Mouse (Mus musculus) kidney, postnatal 0 days (tissue): Measurements from ENCODE around the gene Fkbpl. TPM values are rescaled to one million over a fixed set of nuclear protein-coding genes. Genes with fewer than 3 reads are reported as not detected.

Experiments
- ATAC-seq: fragments of 200-750 bp; cut with Nextera tagmentation; replicated peaks from 2 replicates; pipeline ENCODE4 v1.8.0; 2017; ENCODE audit warnings: low read depth, moderate number of reproducible peaks, moderate TSS enrichment, moderate library complexity; ENCODE audit not compliant: low FRiP score
- DNase-seq: peaks from one replicate; pipeline ENCODE4 v3.0.0-alpha.2; 2016; ENCODE audit warnings: low spot score
- H3K27ac ChIP-seq: fragments of 300-500 bp; sonication (generic); 2 replicates; pipeline ENCODE4 v1.5.1; 2014; ENCODE audit warnings: mild to moderate bottlenecking
- H3K27me3 ChIP-seq: fragments of 300-500 bp; sonication (generic); 2 replicates; pipeline ENCODE4 v1.6.1; 2014; ENCODE audit warnings: low read length, mixed read lengths; ENCODE audit not compliant: insufficient read depth
- H3K36me3 ChIP-seq: fragments of 300-500 bp; sonication (generic); 2 replicates; pipeline ENCODE4 v1.6.1; 2014; ENCODE audit warnings: low read length, mixed read lengths; ENCODE audit not compliant: insufficient read depth
- H3K4me1 ChIP-seq: fragments of 300-500 bp; sonication (generic); replicated peaks from 2 replicates; pipeline ENCODE4 v1.6.1; 2014; ENCODE audit warnings: antibody characterized with exemption, low read length, mixed read lengths; ENCODE audit not compliant: insufficient read depth
- H3K4me2 ChIP-seq: fragments of 300-500 bp; sonication (generic); 2 replicates; pipeline ENCODE4 v1.6.1; 2014; ENCODE audit warnings: mild to moderate bottlenecking, low read length, moderate library complexity, mixed read lengths
- H3K4me3 ChIP-seq: fragments of 300-500 bp; sonication (generic); replicated peaks from 2 replicates; pipeline ENCODE4 v1.5.1; 2014; ENCODE audit warnings: low read depth, low read length
- H3K9ac ChIP-seq: fragments of 300-500 bp; sonication (generic); 2 replicates; pipeline ENCODE4 v1.6.1; 2014; ENCODE audit warnings: low read depth, low read length
- H3K9me3 ChIP-seq: fragments of 300-500 bp; sonication (generic); replicated peaks from 2 replicates; pipeline ENCODE4 v1.6.1; 2016; ENCODE audit warnings: low read length, inconsistent platforms, mixed read lengths
- CTCF ChIP-seq: IDR thresholded peaks from 2 replicates; pipeline ENCODE4 v1.5.1; 2016; ENCODE audit warnings: antibody characterized with exemption, low read depth, mild to moderate bottlenecking, moderate library complexity
- WGBS: fragments of 180-500 bp; shearing (Covaris S2); extraction: QIAGEN DNeasy Blood & Tissue Kit; methylation state at CpG from one replicate; pipeline ENCODE4 v1.1.7; 2014; 5-methylcytosine and 5-hydroxymethylcytosine counted together
- polyA plus RNA-seq: library from polyadenylated mRNA; unstranded; fragments of >200 nt; fragmentation: Nextera tagmentation; extraction: Ambion mirVana; gene quantifications from 2 replicates; pipeline ENCODE4 v1.2.1, GENCODE M21; 2015

Gene Fkbpl
- polyA plus RNA-seq, 1 experiment from 2014 or later, result 16.4 TPM

GRCm38 (mm10) chr17:34675205-34676092 is 30.9 kb downstream of the Fkbpl start:
- TF ChIP-seq CTCF, result no peak
- no peak overlapping the region for H3K9ac ChIP-seq
- peaks cover 38% of the 10 kb centered on the region for H3K27me3 ChIP-seq
- ATAC-seq (no peak), DNase-seq (no peak)
- H3K36me3 ChIP-seq, result no peaks in the 10 kb centered on the region
- H3K4me2 ChIP-seq, result no peak overlapping the region
- peaks cover 13% of the 10 kb centered on the region; the same call in 1 of the 2 replicates for H3K4me1 ChIP-seq
- H3K4me3 ChIP-seq, result no peak overlapping the region
- H3K27ac ChIP-seq, result no peak overlapping the region
- WGBS, result 62% methylated on average over 13 of the region's 13 CpGs
- H3K9me3 ChIP-seq, result no peaks in the 10 kb centered on the region

- no peak overlapping the region for H3K27ac ChIP-seq
- WGBS, result 71% methylated on average over 6 of the region's 6 CpGs
Measured at GRCm38 (mm10) chr17:34676093-34676460, 31.5 kb downstream of the Fkbpl start.

GRCm38 (mm10) chr17:34676671-34677070 is 32.1 kb downstream of the Fkbpl start:
- Histone ChIP-seq H3K36me3 (no peaks in the 10 kb centered on the region), H3K27ac (no peak overlapping the region), H3K9ac (no peak overlapping the region), H3K4me1 (peaks cover 9% of the 10 kb centered on the region; the same call in 1 of the 2 replicates), H3K9me3 (no peaks in the 10 kb centered on the region), H3K4me2 (no peak overlapping the region), H3K27me3 (peaks cover 31% of the 10 kb centered on the region), H3K4me3 (no peak overlapping the region)
- no peak for TF ChIP-seq CTCF
- DNase-seq (no peak), ATAC-seq (no peak)
- 74% methylated on average over 12 of the region's 12 CpGs for WGBS

More at GRCm38 (mm10) chr17:34676093-34676460, 31.5 kb downstream of the Fkbpl start:
- H3K9ac ChIP-seq, result no peak overlapping the region
- no peak for TF ChIP-seq CTCF
- no peaks in the 10 kb centered on the region for H3K9me3 ChIP-seq
- DNase-seq (no peak), ATAC-seq (no peak)
- no peaks in the 10 kb centered on the region for H3K36me3 ChIP-seq
- peaks cover 12% of the 10 kb centered on the region; the same call in 1 of the 2 replicates for H3K4me1 ChIP-seq
- no peak overlapping the region for H3K4me3 ChIP-seq
- no peak overlapping the region for H3K4me2 ChIP-seq
- H3K27me3 ChIP-seq, result peaks cover 35% of the 10 kb centered on the region

GRCm38 (mm10) chr17:34680191-34680590 is 35.6 kb downstream of the Fkbpl start:
- 89% methylated on average over 26 of the region's 26 CpGs for WGBS
- H3K36me3 ChIP-seq, result no peaks in the 10 kb centered on the region
- no peak overlapping the region for H3K4me3 ChIP-seq
- no peak overlapping the region for H3K27ac ChIP-seq
- DNase-seq (no peak), ATAC-seq (no peak)
- no peak for TF ChIP-seq CTCF
- H3K4me2 ChIP-seq, result no peak overlapping the region
- H3K9ac ChIP-seq, result no peak overlapping the region
- peaks cover 9% of the 10 kb centered on the region; the same call in 1 of the 2 replicates for H3K27me3 ChIP-seq
- H3K9me3 ChIP-seq, result no peaks in the 10 kb centered on the region
- H3K4me1 ChIP-seq, result 0 out of 2 replicates have a peak, but pooled peaks cover 5% of the 10 kb centered on the region

- no peak overlapping the region for H3K4me2 ChIP-seq
- H3K9me3 ChIP-seq, result no peaks in the 10 kb centered on the region
- no peaks in the 10 kb centered on the region for H3K36me3 ChIP-seq
- 0 out of 2 replicates have a peak, but pooled peaks cover 5% of the 10 kb centered on the region for H3K4me1 ChIP-seq
- 83% methylated on average over 4 of the region's 4 CpGs for WGBS
- DNase-seq (no peak), ATAC-seq (no peak)
- no peak for TF ChIP-seq CTCF
- no peak overlapping the region for H3K27ac ChIP-seq
- peaks cover 9% of the 10 kb centered on the region; the same call in 1 of the 2 replicates for H3K27me3 ChIP-seq
- H3K4me3 ChIP-seq, result no peak overlapping the region
- H3K9ac ChIP-seq, result no peak overlapping the region
Measured at GRCm38 (mm10) chr17:34680621-34681020, 36.1 kb downstream of the Fkbpl start.

GRCm38 (mm10) chr17:34681132-34681571 is 36.6 kb downstream of the Fkbpl start:
- no peak for DNase-seq
- Histone ChIP-seq H3K36me3 (no peaks in the 10 kb centered on the region), H3K9me3 (no peaks in the 10 kb centered on the region), H3K27me3 (peaks cover 9% of the 10 kb centered on the region; the same call in 1 of the 2 replicates), H3K4me3 (no peak overlapping the region), H3K4me1 (0 out of 2 replicates have a peak, but pooled peaks cover 5% of the 10 kb centered on the region), H3K9ac (no peak overlapping the region), H3K27ac (no peak overlapping the region), H3K4me2 (no peak overlapping the region)
- no peak for ATAC-seq
- TF ChIP-seq CTCF, result no peak
- WGBS, result 67% methylated on average over 17 of the region's 17 CpGs
